Mouse (Mus musculus) midbrain, postnatal 0 days (tissue): ENCODE data around the gene Fam171a2. TPM values are rescaled to one million over a fixed set of nuclear protein-coding genes. Genes with fewer than 3 reads are reported as not detected.
A peak's percentile ranks its signal among the peaks of the same experiment; 100 is the strongest.

Experiments
- ATAC-seq: fragments of 200-750 bp; cut with Nextera tagmentation; 2 replicates; pipeline ENCODE4 v1.8.0; 2017; ENCODE audit warnings: moderate number of reproducible peaks, mild to moderate bottlenecking, moderate TSS enrichment, moderate library complexity; ENCODE audit not compliant: low FRiP score
- DNase-seq: peaks from one replicate; pipeline ENCODE4 v3.0.0-alpha.2; 2015; ENCODE audit warnings: low spot score
- H3K27ac ChIP-seq: fragments of 300-500 bp; sonication (generic); 2 replicates; pipeline ENCODE4 v1.5.1; 2014; ENCODE audit warnings: low read depth, mild to moderate bottlenecking, low read length, mixed read lengths
- H3K27me3 ChIP-seq: fragments of 300-500 bp; sonication (generic); 2 replicates; pipeline ENCODE4 v1.6.1; 2014; ENCODE audit warnings: low read length, control low read depth, mixed read lengths; ENCODE audit not compliant: insufficient read depth
- H3K36me3 ChIP-seq: fragments of 300-500 bp; sonication (generic); 2 replicates; pipeline ENCODE4 v1.6.1; 2014; ENCODE audit warnings: low read length, control low read depth, mixed read lengths; ENCODE audit not compliant: insufficient read depth
- H3K4me1 ChIP-seq: fragments of 300-500 bp; sonication (generic); 2 replicates; pipeline ENCODE4 v1.6.1; 2014; ENCODE audit warnings: mild to moderate bottlenecking, control low read depth, antibody characterized with exemption, low read length, mixed read lengths; ENCODE audit not compliant: insufficient read depth
- H3K4me2 ChIP-seq: fragments of 300-500 bp; sonication (generic); 2 replicates; pipeline ENCODE4 v1.6.1; 2014; ENCODE audit warnings: low read depth, mild to moderate bottlenecking, low read length, mixed read lengths; ENCODE audit not compliant: poor library complexity, severe bottlenecking
- H3K4me3 ChIP-seq: fragments of 300-500 bp; sonication (generic); 2 replicates; pipeline ENCODE4 v1.5.1; 2014; ENCODE audit warnings: low read depth, mild to moderate bottlenecking, low read length, moderate library complexity
- H3K9ac ChIP-seq: fragments of 300-500 bp; sonication (generic); replicated peaks from 2 replicates; pipeline ENCODE4 v1.6.1; 2014; ENCODE audit warnings: mild to moderate bottlenecking, low read length, moderate library complexity, mixed read lengths; ENCODE audit not compliant: poor library complexity, severe bottlenecking
- H3K9me3 ChIP-seq: fragments of 300-500 bp; sonication (generic); 2 replicates; pipeline ENCODE4 v1.6.1; 2016; ENCODE audit warnings: low read length, control low read depth
- CTCF ChIP-seq: IDR thresholded peaks from 2 replicates; pipeline ENCODE4 v1.5.1; 2016; ENCODE audit warnings: antibody characterized with exemption, mild to moderate bottlenecking
- WGBS: fragments of 180-500 bp; shearing (Covaris S2); extraction: QIAGEN DNeasy Blood & Tissue Kit; methylation state at CpG from one replicate; pipeline ENCODE4 v1.1.7; 2014; 5-methylcytosine and 5-hydroxymethylcytosine counted together
- polyA plus RNA-seq: library from polyadenylated mRNA; unstranded; fragments of >200 nt; fragmentation: Nextera tagmentation; extraction: Ambion mirVana; gene quantifications from 2 replicates; pipeline ENCODE4 v1.2.1, GENCODE M21; 2015
- total RNA-seq: library from RNA; depleted of rRNA; stranded (reverse); fragments of >200 nt; gene quantifications from 2 replicates; pipeline ENCODE4 v1.2.3, GENCODE M21; 2014; rRNA removed

The Fam171a2 gene
- total RNA-seq (584 and 605 TPM in 2 replicates), polyA plus RNA-seq (22.5 and 25.4 TPM in 2 replicates)

DNA sequence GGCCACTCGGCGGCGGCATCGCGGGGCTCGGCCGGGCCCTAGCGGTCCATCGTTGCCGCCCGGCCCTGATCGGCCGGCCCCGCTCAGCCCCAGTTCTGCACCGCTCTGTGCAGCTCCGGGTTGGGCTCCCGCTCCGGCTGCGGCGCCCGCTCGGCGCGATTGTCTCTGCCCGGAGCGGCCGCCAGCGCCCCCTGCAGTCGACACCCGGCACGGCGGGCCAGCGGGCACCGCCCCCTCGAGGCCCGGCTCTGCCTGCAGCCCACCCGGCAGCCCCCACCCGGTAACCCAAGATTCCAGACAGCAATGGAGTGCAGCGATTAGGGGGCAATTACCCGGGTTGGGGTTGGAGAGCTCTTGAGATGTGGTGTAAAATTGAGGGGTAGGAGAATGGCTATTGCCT, at the start of gene Fam171a2:
Fam171a2 (minus strand) TSS at position 186 of the 400 bp plus-strand sequence.
- H3K4me3 ChIP-seq = peak within 1 kb of the TSS; percentile 95
- peak; percentile 77 for TF ChIP-seq CTCF
- under 1% methylated on average over 36 of the region's 40 CpGs for WGBS
- peak within 1 kb of the TSS; percentile 89 for H3K4me2 ChIP-seq
- DNase-seq (peak; percentile 80), ATAC-seq (peak; percentile 79)
- peak within 1 kb of the TSS; percentile 94 for H3K9ac ChIP-seq
- H3K36me3 ChIP-seq = peaks cover 5% of the 10 kb centered on the region
- H3K4me1 ChIP-seq = peaks cover 20% of the 10 kb centered on the region
- H3K27ac ChIP-seq = peak within 1 kb of the TSS; percentile 98
- no peaks in the 10 kb centered on the region for H3K9me3 ChIP-seq
- H3K27me3 ChIP-seq = no peaks in the 10 kb centered on the region

DNA sequence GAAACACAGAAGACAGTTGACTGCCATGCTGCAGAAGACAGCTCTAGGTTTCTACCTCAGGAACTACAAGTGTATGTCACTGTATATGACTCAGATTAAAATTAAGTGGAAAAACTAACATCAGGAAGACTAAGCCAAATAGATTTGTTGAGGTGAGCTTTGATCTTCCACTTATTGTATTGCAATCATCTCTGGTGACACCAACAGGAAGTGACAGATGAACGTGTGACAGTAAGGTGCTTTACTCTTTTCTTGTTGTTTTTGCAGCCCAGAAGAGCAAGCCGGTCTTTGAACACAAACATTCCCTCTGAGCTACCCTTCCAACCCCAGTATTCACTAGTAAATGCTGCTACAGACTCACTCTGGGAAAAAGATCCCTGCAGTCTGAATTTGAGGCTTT, 49.2 kb upstream of the Fam171a2 start:
- 73% methylated on average over 2 of the region's 2 CpGs for WGBS
- DNase-seq = no peak
- ATAC-seq = no peak
- Histone ChIP-seq H3K4me2 (no peak overlapping the region), H3K4me1 (no peaks in the 10 kb centered on the region), H3K9me3 (no peaks in the 10 kb centered on the region), H3K27me3 (no peaks in the 10 kb centered on the region), H3K27ac (no peak overlapping the region), H3K36me3 (peaks cover 21% of the 10 kb centered on the region), H3K9ac (no peak overlapping the region), H3K4me3 (no peak overlapping the region)
- no peak for TF ChIP-seq CTCF

DNA sequence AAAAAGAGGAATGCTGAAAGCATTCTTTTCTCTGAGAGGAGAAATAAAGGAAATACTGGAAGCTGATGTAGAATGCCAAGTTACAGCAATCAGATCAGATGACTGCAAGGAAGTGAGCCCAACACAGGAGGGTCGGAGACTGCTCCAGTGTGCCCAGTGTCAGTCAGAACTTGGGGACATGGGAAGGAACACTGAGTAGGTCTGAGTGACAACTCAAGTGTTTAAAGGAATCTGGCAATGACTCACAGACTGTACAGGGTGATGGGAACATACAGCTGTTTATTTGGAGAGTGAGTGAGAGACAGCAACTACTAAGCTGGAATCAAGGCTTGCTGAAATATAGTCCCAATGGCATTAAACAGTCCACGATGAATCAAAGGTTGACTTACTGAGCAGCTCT, 48.7 kb upstream of the Fam171a2 start:
- Histone ChIP-seq H3K27me3 (no peaks in the 10 kb centered on the region), H3K9me3 (no peaks in the 10 kb centered on the region), H3K4me3 (no peak overlapping the region), H3K36me3 (peaks cover 21% of the 10 kb centered on the region), H3K4me1 (no peaks in the 10 kb centered on the region), H3K4me2 (no peak overlapping the region), H3K9ac (no peak overlapping the region), H3K27ac (no peak overlapping the region)
- DNase-seq (no peak), ATAC-seq (no peak)
- TF ChIP-seq CTCF = no peak
- 78% methylated on average over 2 of the region's 2 CpGs for WGBS

DNA sequence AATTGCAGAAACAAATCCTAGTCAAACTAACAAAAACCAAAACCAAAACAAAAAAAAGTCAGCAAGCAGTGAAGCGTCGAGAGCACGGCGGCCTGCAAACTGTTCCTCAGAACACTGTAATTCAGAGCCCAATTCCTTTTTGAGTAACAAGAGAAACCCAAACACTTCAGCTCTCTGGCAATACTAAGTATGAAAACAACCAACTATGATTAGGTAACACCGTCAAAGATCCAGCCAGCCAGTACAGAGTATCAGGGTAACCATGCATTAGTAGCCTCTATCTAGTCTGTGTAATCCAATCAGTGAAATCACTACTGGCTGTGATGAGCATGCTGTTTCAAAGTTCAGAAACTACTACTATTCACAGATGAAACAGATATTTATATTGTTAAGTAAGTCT, 48.3 kb upstream of the Fam171a2 start:
- Histone ChIP-seq H3K4me1 (no peaks in the 10 kb centered on the region), H3K9me3 (no peaks in the 10 kb centered on the region), H3K27me3 (no peaks in the 10 kb centered on the region), H3K36me3 (peaks cover 20% of the 10 kb centered on the region), H3K4me2 (no peak overlapping the region), H3K9ac (no peak overlapping the region), H3K4me3 (no peak overlapping the region), H3K27ac (no peak overlapping the region)
- no peak for TF ChIP-seq CTCF
- 97% methylated on average over 5 of the region's 5 CpGs for WGBS
- DNase-seq = no peak
- no peak for ATAC-seq

DNA sequence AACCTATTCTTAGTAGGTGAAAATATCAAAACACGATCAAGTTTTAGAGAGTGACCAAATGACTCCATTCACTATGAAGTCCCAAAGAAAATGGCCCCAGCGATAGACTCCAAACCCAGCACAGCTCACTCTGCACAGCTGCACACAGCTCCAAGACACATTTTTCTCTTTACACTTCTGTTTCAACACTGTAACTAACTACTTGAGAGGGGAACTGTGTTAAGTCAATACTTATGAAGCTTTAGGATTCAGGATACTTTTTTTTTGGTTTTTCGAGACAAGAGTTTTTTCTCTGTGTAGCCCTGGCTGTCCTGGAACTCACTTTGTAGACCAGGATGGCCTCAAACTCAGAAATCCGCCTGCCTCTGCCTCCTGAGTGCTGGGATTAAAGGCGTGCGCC, 47.6 kb upstream of the Fam171a2 start:
- Histone ChIP-seq H3K36me3 (peaks cover 16% of the 10 kb centered on the region), H3K4me3 (no peak overlapping the region), H3K27ac (no peak overlapping the region), H3K9ac (no peak overlapping the region), H3K4me2 (no peak overlapping the region), H3K9me3 (no peaks in the 10 kb centered on the region), H3K4me1 (no peaks in the 10 kb centered on the region), H3K27me3 (no peaks in the 10 kb centered on the region)
- DNase-seq = no peak
- TF ChIP-seq CTCF = no peak
- ATAC-seq = no peak
- WGBS = 98% methylated on average over 6 of the region's 6 CpGs

DNA sequence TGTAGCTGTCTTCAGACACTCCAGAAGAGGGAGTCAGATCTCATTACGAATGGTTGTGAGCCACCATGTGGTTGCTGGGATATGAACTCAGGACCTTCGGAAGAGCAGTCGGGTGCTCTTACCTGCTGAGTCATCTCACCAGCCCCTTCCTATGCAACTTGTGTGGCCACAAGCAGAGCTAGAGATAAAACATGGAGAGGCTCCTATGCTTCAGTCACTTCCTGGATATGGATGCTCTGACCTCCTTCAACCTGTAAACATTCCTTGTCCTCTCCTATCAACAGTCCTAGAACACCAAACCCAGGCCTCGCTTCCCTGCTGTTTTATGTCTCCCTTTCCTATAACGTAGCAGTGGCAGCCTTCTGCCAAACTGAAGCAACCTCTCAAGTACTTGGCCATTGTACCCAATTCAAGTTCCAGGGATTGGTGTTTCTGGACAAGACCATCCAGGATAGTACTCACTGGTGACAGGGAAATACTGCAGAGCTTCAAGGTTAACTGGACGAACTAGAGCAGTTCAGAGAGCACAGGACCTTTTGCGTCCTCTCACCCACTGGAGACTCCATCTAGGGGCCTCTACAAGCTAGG, 46.7 kb upstream of the Fam171a2 start:
- Histone ChIP-seq H3K9ac (no peak overlapping the region), H3K9me3 (no peaks in the 10 kb centered on the region), H3K4me2 (no peak overlapping the region), H3K27me3 (no peaks in the 10 kb centered on the region), H3K4me3 (no peak overlapping the region), H3K4me1 (no peaks in the 10 kb centered on the region), H3K36me3 (peaks cover 13% of the 10 kb centered on the region; the same call in 1 of the 2 replicates), H3K27ac (no peak overlapping the region)
- DNase-seq (no peak), ATAC-seq (no peak)
- TF ChIP-seq CTCF = no peak
- WGBS = 89% methylated on average over 7 of the region's 7 CpGs
